Mouse (Mus musculus): Measurements from ENCODE around the gene Hist1h4k. TPM values are rescaled to one million over a fixed set of nuclear protein-coding genes. Genes with fewer than 3 reads are reported as not detected.
"Not testable (repeated sequence)": the region's sequence is repeated elsewhere in the genome, so short reads cannot be mapped to it uniquely, and the experiment has no call there.

Gene Hist1h4k
- polyA plus RNA-seq (2012; ENCODE audit: insufficient read depth, insufficient read length, missing spikeins): 4.7 TPM in 1 of 2 replicates, not detected in the other

- H3K4me1 ChIP-seq (ENCODE audit: control insufficient read depth, insufficient read depth, insufficient read length, low read length); H3K27ac ChIP-seq (replicated peaks; ENCODE audit: low read depth, low read length): not testable (repeated sequence)
- peak within 1 kb of the TSS; percentile 52 for H3K4me3 ChIP-seq (ENCODE audit: insufficient read depth, low read depth, low read length)
Observed at GRCm38 (mm10) chr13:21750159-21751017, at the start of gene Hist1h4k. Gene Hist1h4k (minus strand): TSS chr13:21750505.

- not testable (repeated sequence) for H3K4me1 ChIP-seq (ENCODE audit: control insufficient read depth, insufficient read depth, insufficient read length, low read length)
Observed at GRCm38 (mm10) chr13:21797163-21797562, 46.9 kb upstream of the Hist1h4k start.

GRCm38 (mm10) chr13:21795584-21795983 lies 45.3 kb upstream of the Hist1h4k start:
- no peak overlapping the region for H3K27ac ChIP-seq (replicated peaks; ENCODE audit: low read depth, low read length)
- no peaks in the 10 kb centered on the region for H3K4me1 ChIP-seq (ENCODE audit: control insufficient read depth, insufficient read depth, insufficient read length, low read length)

More at GRCm38 (mm10) chr13:21797163-21797562, 46.9 kb upstream of the Hist1h4k start:
- H3K4me3 ChIP-seq (ENCODE audit: insufficient read depth, low read depth, low read length); H3K27ac ChIP-seq (replicated peaks; ENCODE audit: low read depth, low read length): not testable (repeated sequence)

GRCm38 (mm10) chr13:21790601-21791283 lies 40.4 kb upstream of the Hist1h4k start:
- Histone ChIP-seq H3K4me1 (ENCODE audit: control insufficient read depth, insufficient read depth, insufficient read length, low read length) (no peaks in the 10 kb centered on the region), H3K27ac (replicated peaks; ENCODE audit: low read depth, low read length) (no peak overlapping the region), H3K4me3 (ENCODE audit: insufficient read depth, low read depth, low read length) (peak overlapping the region; percentile 23)

More at GRCm38 (mm10) chr13:21795584-21795983, 45.3 kb upstream of the Hist1h4k start:
- H3K4me3 ChIP-seq (ENCODE audit: insufficient read depth, low read depth, low read length): no peak overlapping the region

- Histone ChIP-seq H3K4me1 (ENCODE audit: control insufficient read depth, insufficient read depth, insufficient read length, low read length) (no peaks in the 10 kb centered on the region), H3K4me3 (ENCODE audit: insufficient read depth, low read depth, low read length) (no peak overlapping the region), H3K27ac (replicated peaks; ENCODE audit: low read depth, low read length) (no peak overlapping the region)
Observed at GRCm38 (mm10) chr13:21789925-21790324, 39.6 kb upstream of the Hist1h4k start.

- Histone ChIP-seq H3K27ac (replicated peaks; ENCODE audit: low read depth, low read length) (no peak overlapping the region), H3K4me1 (ENCODE audit: control insufficient read depth, insufficient read depth, insufficient read length, low read length) (no peaks in the 10 kb centered on the region), H3K4me3 (ENCODE audit: insufficient read depth, low read depth, low read length) (no peak overlapping the region)
Observed at GRCm38 (mm10) chr13:21787760-21788593, 37.7 kb upstream of the Hist1h4k start.

- not testable (repeated sequence) for H3K27ac ChIP-seq (replicated peaks; ENCODE audit: low read depth, low read length); H3K4me1 ChIP-seq (ENCODE audit: control insufficient read depth, insufficient read depth, insufficient read length, low read length)
- H3K4me3 ChIP-seq (ENCODE audit: insufficient read depth, low read depth, low read length): peak within 1 kb of the TSS; percentile 52
Observed at GRCm38 (mm10) chr13:21786899-21787629, 36.8 kb upstream of the Hist1h4k start, which contains the start of the genes Hist1h2an and Hist1h2bp. Gene Hist1h2an (minus strand): TSS chr13:21787218. Gene Hist1h2bp (plus strand): TSS chr13:21787461.

- no peaks in the 10 kb centered on the region for H3K4me1 ChIP-seq (ENCODE audit: control insufficient read depth, insufficient read depth, insufficient read length, low read length)
- no peak overlapping the region for H3K27ac ChIP-seq (replicated peaks; ENCODE audit: low read depth, low read length)
- H3K4me3 ChIP-seq (ENCODE audit: insufficient read depth, low read depth, low read length): peak overlapping the region; percentile 48
Observed at GRCm38 (mm10) chr13:21786189-21786898, 36.0 kb upstream of the Hist1h4k start.

GRCm38 (mm10) chr13:21784311-21784710 lies 34.0 kb upstream of the Hist1h4k start:
- H3K4me1 ChIP-seq (ENCODE audit: control insufficient read depth, insufficient read depth, insufficient read length, low read length): no peaks in the 10 kb centered on the region
- no peak overlapping the region for H3K27ac ChIP-seq (replicated peaks; ENCODE audit: low read depth, low read length)
- H3K4me3 ChIP-seq (ENCODE audit: insufficient read depth, low read depth, low read length): no peak overlapping the region

- Histone ChIP-seq H3K4me3 (ENCODE audit: insufficient read depth, low read depth, low read length) (peak overlapping the region; percentile 31), H3K27ac (replicated peaks; ENCODE audit: low read depth, low read length) (no peak overlapping the region), H3K4me1 (ENCODE audit: control insufficient read depth, insufficient read depth, insufficient read length, low read length) (no peaks in the 10 kb centered on the region)
Observed at GRCm38 (mm10) chr13:21783734-21784161, 33.4 kb upstream of the Hist1h4k start.

GRCm38 (mm10) chr13:21783255-21783617 lies 32.9 kb upstream of the Hist1h4k start, which contains the start of gene Hist1h3i:
Gene Hist1h3i (minus strand): TSS chr13:21783370.
- Histone ChIP-seq H3K27ac (replicated peaks; ENCODE audit: low read depth, low read length) (no peak within 1 kb of the TSS), H3K4me3 (ENCODE audit: insufficient read depth, low read depth, low read length) (peak within 1 kb of the TSS; percentile 57), H3K4me1 (ENCODE audit: control insufficient read depth, insufficient read depth, insufficient read length, low read length) (no peaks in the 10 kb centered on the region)

GRCm38 (mm10) chr13:21782361-21783254 lies 32.3 kb upstream of the Hist1h4k start:
- H3K27ac ChIP-seq (replicated peaks; ENCODE audit: low read depth, low read length); H3K4me1 ChIP-seq (ENCODE audit: control insufficient read depth, insufficient read depth, insufficient read length, low read length): not testable (repeated sequence)
- peak overlapping the region; percentile 57 for H3K4me3 ChIP-seq (ENCODE audit: insufficient read depth, low read depth, low read length)

GRCm38 (mm10) chr13:21781639-21782038 lies 31.3 kb upstream of the Hist1h4k start:
- no peak overlapping the region for H3K27ac ChIP-seq (replicated peaks; ENCODE audit: low read depth, low read length)
- no peaks in the 10 kb centered on the region for H3K4me1 ChIP-seq (ENCODE audit: control insufficient read depth, insufficient read depth, insufficient read length, low read length)
- H3K4me3 ChIP-seq (ENCODE audit: insufficient read depth, low read depth, low read length): no peak overlapping the region
